9 mouse cellular contexts compared by ENCODE assay signal in genomic region chr6:99692206-99692915, GRCm38 (mm10). TPM values are rescaled to one million over a fixed set of nuclear protein-coding genes. Genes with fewer than 3 reads are reported as not detected.
A peak's percentile ranks its signal among the peaks of the same experiment; 100 is the strongest.
DNase-seq lines count a peak whose midpoint lies in the region; ATAC-seq and TF ChIP-seq lines count a peak whose summit lies in the region.
"Had no signal": no experiment of that assay in that cellular context is flagged by ENCODE, and none has a peak within 500 bp of the region (broad histone marks: within the 10 kb centered on the region; RNA-seq: fewer than 3 reads in every experiment).

Gene Gpr27, plus strand, starts transcription at chr6:99692679.

- H3K4me2 ChIP-seq in embryonic facial prominence, embryonic 14.5 days (ENCODE audit: low read depth, low read length): peak within 1 kb of the TSS; percentile 84
- H3K4me2 ChIP-seq in midbrain, postnatal 0 days (ENCODE audit: low read depth, low read length, poor library complexity, severe bottlenecking): peak within 1 kb of the TSS; percentile 89

- under 1% methylated on average over 102 of the region's 112 CpGs for WGBS in kidney, adult 2 months
- WGBS in embryonic facial prominence, embryonic 14.5 days: 0% methylated on average over 2 of the region's 112 CpGs
- 0% methylated on average over 22 of the region's 112 CpGs for WGBS in midbrain, postnatal 0 days

- H3K4me3 ChIP-seq in kidney, adult 2 months (ENCODE audit: insufficient read depth, low read depth, low read length): peak within 1 kb of the TSS; percentile 49
- peak within 1 kb of the TSS; percentile 81 for H3K4me3 ChIP-seq in embryonic facial prominence, embryonic 14.5 days (ENCODE audit: low read depth, low read length)
- peak within 1 kb of the TSS; percentile 79 for H3K4me3 ChIP-seq in midbrain, postnatal 0 days (ENCODE audit: low read depth, low read length)

- TF ChIP-seq POLR2A in kidney, adult 2 months (IDR thresholded peaks at IDR 0.05; ENCODE audit: low read depth, low read length): no peak

- H3K9me3 ChIP-seq in embryonic facial prominence, embryonic 14.5 days (ENCODE audit: control insufficient read depth, low read length): no peaks in the 10 kb centered on the region
- no peaks in the 10 kb centered on the region for H3K9me3 ChIP-seq in midbrain, postnatal 0 days (ENCODE audit: low read length)

- no peak for TF ChIP-seq CTCF in kidney, adult 2 months (conservative IDR thresholded peaks at IDR 0.05; ENCODE audit: insufficient read depth, insufficient read length, low read depth, low read length)
- no peak for TF ChIP-seq CTCF in midbrain, postnatal 0 days (IDR thresholded peaks at IDR 0.05)

- H3K27me3 ChIP-seq in kidney, adult 2 months (replicated peaks; ENCODE audit: control insufficient read depth, insufficient read depth, low read length): peaks cover 8% of the 10 kb centered on the region; the same call in 1 of the 2 replicates
- peaks cover 20% of the 10 kb centered on the region for H3K27me3 ChIP-seq in embryonic facial prominence, embryonic 14.5 days (replicated peaks; ENCODE audit: control insufficient read depth, insufficient read depth, low read length)
- no peaks in the 10 kb centered on the region for H3K27me3 ChIP-seq in midbrain, postnatal 0 days (ENCODE audit: insufficient read depth, low read length)

- H3K27ac ChIP-seq in kidney, adult 2 months (ENCODE audit: insufficient read depth, low read depth, low read length): no peak within 1 kb of the TSS
- peak within 1 kb of the TSS; percentile 68 for H3K27ac ChIP-seq in embryonic facial prominence, embryonic 14.5 days (replicated peaks; ENCODE audit: low read depth, low read length)
- H3K27ac ChIP-seq in midbrain, postnatal 0 days (ENCODE audit: low read depth, low read length): peak within 1 kb of the TSS; percentile 91

- no peaks in the 10 kb centered on the region for H3K36me3 ChIP-seq in kidney, adult 2 months (ENCODE audit: control insufficient read depth, insufficient read depth, low read length)
- H3K36me3 ChIP-seq in embryonic facial prominence, embryonic 14.5 days (ENCODE audit: control insufficient read depth, insufficient read depth, low read length): no peaks in the 10 kb centered on the region
- H3K36me3 ChIP-seq in midbrain, postnatal 0 days (ENCODE audit: insufficient read depth, low read length): no peaks in the 10 kb centered on the region

- intact Hi-C loops in left cerebral cortex, postnatal 25 days (cut with DNase I): no loop called here

- H3K4me1 ChIP-seq in kidney, adult 2 months (ENCODE audit: control insufficient read depth, insufficient read depth, low read length): no peaks in the 10 kb centered on the region
- peaks cover 3% of the 10 kb centered on the region; the same call in 1 of the 2 replicates for H3K4me1 ChIP-seq in embryonic facial prominence, embryonic 14.5 days (ENCODE audit: control insufficient read depth, insufficient read depth, low read length)
- peaks cover 14% of the 10 kb centered on the region for H3K4me1 ChIP-seq in midbrain, postnatal 0 days (ENCODE audit: insufficient read depth, low read length)

- peak within 1 kb of the TSS; percentile 89 for H3K9ac ChIP-seq in embryonic facial prominence, embryonic 14.5 days (ENCODE audit: low read depth, low read length)
- peak within 1 kb of the TSS; percentile 95 for H3K9ac ChIP-seq in midbrain, postnatal 0 days (replicated peaks; ENCODE audit: low read length, poor library complexity, severe bottlenecking)

- ATAC-seq in embryonic facial prominence, embryonic 14.5 days (ENCODE audit: low read depth): peak; percentile 80
- peak; percentile 84 for ATAC-seq in midbrain, postnatal 0 days (ENCODE audit: low FRiP score)

- no peak for DNase-seq in kidney, adult 2 months
- no peak for DNase-seq in kidney, postnatal 25 days
- DNase-seq in adrenal gland, postnatal 36 days: peak; percentile 12 to 46
- DNase-seq in embryonic facial prominence, embryonic 14.5 days (ENCODE audit: low spot score): peak; percentile 44
- peak; percentile 21 for DNase-seq in heart, postnatal 4 days
- peak; percentile 45 to 63 for DNase-seq in left cerebral cortex, postnatal 25 days (ENCODE audit: low spot score in 2 of 2)
- DNase-seq in midbrain, postnatal 0 days (ENCODE audit: low spot score): peak; percentile 48
- peak; percentile 15 to 36 for DNase-seq in urinary bladder, postnatal 36 days (ENCODE audit: low spot score in 2 of 2)

RNA-seq across cellular contexts. Expression of gene Gpr27, which starts in this region (rescaled TPM):
- polyA plus RNA-seq in kidney, adult 2 months (2012; rRNA removed): 0.99 and 1.2 TPM in 2 replicates
- total RNA-seq in adrenal gland, postnatal 36 days (2021): 1 to 10 TPM; 2.3 to 3.6 TPM
- 7.9 TPM in 2 replicates for polyA plus RNA-seq in embryonic facial prominence, embryonic 14.5 days (2014; fragmentation: Nextera tagmentation; extraction: Ambion mirVana)
- 1 to 10 TPM; 3.0 to 3.9 TPM for total RNA-seq in heart, postnatal 4 days (2021)
- 10 to 100 TPM; 46.6 to 46.7 TPM for total RNA-seq in left cerebral cortex, postnatal 25 days (2021)
- 110 and 114 TPM in 2 replicates for total RNA-seq in midbrain, postnatal 0 days (2014; rRNA removed)
- polyA plus RNA-seq in midbrain, postnatal 0 days (2015; fragmentation: Nextera tagmentation; extraction: Ambion mirVana): 26.0 and 27.8 TPM in 2 replicates
- total RNA-seq: MEL had no signal

Comparison
In these comparisons a context has a peak if more than half of its experiments do, and no peak if none do; other contexts are left out.
1. RNA of gene Gpr27 (total RNA-seq): 110 to 114 TPM in midbrain, postnatal 0 days and 46.6 to 46.7 TPM in left cerebral cortex, postnatal 25 days; 3.0 to 3.9 TPM in heart, postnatal 4 days and 2.3 to 3.6 TPM in adrenal gland, postnatal 36 days; every median in the first group is over 4 times any median in the second.
2. DNase-seq: peak in adrenal gland, postnatal 36 days (2 of 2), embryonic facial prominence, embryonic 14.5 days (single experiment), heart, postnatal 4 days (single experiment), left cerebral cortex, postnatal 25 days (2 of 2), midbrain, postnatal 0 days (single experiment) and urinary bladder, postnatal 36 days (2 of 2); none in kidney, adult 2 months (single experiment) and kidney, postnatal 25 days (0 of 2).
3. Peak in every context shown above with its lines, with median percentiles within 50 percentile points of each other: H3K4me3 ChIP-seq.